Mouse (Mus musculus): Measurements from ENCODE around the gene Safb2. TPM values are rescaled to one million over a fixed set of nuclear protein-coding genes. Genes with fewer than 3 reads are reported as not detected.

Gene Safb2
- polyA plus RNA-seq, 1 experiment from 2014 or later: 100 TPM

DNA sequence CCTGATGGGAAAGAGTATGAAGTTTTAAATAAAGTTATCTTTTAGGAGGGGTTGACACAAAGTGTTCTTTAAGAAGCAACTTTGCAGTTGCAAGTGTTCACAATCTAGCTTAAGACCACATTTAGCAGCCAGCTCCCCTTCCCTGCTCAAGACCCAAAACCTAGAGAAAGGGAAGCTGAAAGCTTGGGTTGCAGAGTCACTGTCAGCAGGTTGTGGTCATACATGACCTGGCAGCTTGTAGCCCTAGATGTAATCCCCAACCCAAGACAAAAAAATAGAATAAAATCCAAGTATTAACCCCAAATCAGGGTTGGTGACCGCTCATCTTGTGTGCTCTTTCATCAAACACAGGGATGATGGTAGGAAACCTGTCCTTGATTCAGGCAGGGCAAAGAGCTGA is 1.3 kb downstream of the Safb2 start:
- no peaks in the 10 kb centered on the region for H3K9me3 ChIP-seq
- peaks cover 63% of the 10 kb centered on the region for H3K36me3 ChIP-seq
- peak overlapping the region; percentile 79 for H3K9ac ChIP-seq
- peak overlapping the region; percentile 94 for H3K4me2 ChIP-seq (replicated peaks)
- H3K27ac ChIP-seq: no peak overlapping the region
- peak overlapping the region; percentile 70 for H3K4me3 ChIP-seq
- peaks cover 34% of the 10 kb centered on the region for H3K4me1 ChIP-seq
- no peak for ATAC-seq (ENCODE audit: insufficient number of reproducible peaks, insufficient read depth, low FRiP score, low TSS enrichment)
- no peaks in the 10 kb centered on the region for H3K27me3 ChIP-seq
- WGBS: 79% methylated on average over 1 of the region's 1 CpGs

DNA sequence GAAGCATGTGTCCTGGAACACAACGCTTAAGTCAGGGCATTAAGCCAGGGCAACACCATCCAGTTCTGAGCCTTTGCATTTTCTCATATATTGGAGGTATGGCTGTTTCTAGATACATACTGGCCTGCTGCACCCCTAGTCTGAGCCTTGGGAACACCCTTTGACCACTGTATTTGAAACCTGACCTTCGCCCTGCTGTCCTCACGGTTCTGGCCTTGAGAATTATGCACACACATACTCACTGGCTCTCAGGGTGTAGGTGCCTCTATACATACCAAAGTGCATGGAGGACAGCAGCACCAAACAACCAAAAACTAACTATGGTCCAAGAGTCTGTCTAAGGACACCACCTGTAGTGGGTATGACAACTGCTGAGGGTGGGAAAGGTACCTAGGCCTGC is 11.4 kb downstream of the Safb2 start:
- 95% methylated on average over 3 of the region's 3 CpGs for WGBS
- no peak overlapping the region for H3K4me2 ChIP-seq (replicated peaks)
- peaks cover 86% of the 10 kb centered on the region for H3K36me3 ChIP-seq
- no peak overlapping the region for H3K27ac ChIP-seq
- no peak overlapping the region for H3K9ac ChIP-seq
- ATAC-seq (ENCODE audit: insufficient number of reproducible peaks, insufficient read depth, low FRiP score, low TSS enrichment): no peak
- H3K4me1 ChIP-seq: no peaks in the 10 kb centered on the region
- H3K27me3 ChIP-seq: no peaks in the 10 kb centered on the region
- no peak overlapping the region for H3K4me3 ChIP-seq
- H3K9me3 ChIP-seq: no peaks in the 10 kb centered on the region

GRCm38 (mm10) chr17:56572154-56572553 is 12.2 kb downstream of the Safb2 start:
- Histone ChIP-seq H3K27ac (no peak overlapping the region), H3K27me3 (no peaks in the 10 kb centered on the region), H3K4me3 (no peak overlapping the region), H3K36me3 (peaks cover 86% of the 10 kb centered on the region), H3K9ac (no peak overlapping the region), H3K9me3 (no peaks in the 10 kb centered on the region), H3K4me1 (no peaks in the 10 kb centered on the region), H3K4me2 (replicated peaks) (no peak overlapping the region)
- WGBS: 78% methylated on average over 1 of the region's 1 CpGs
- ATAC-seq (ENCODE audit: insufficient number of reproducible peaks, insufficient read depth, low FRiP score, low TSS enrichment): no peak

DNA sequence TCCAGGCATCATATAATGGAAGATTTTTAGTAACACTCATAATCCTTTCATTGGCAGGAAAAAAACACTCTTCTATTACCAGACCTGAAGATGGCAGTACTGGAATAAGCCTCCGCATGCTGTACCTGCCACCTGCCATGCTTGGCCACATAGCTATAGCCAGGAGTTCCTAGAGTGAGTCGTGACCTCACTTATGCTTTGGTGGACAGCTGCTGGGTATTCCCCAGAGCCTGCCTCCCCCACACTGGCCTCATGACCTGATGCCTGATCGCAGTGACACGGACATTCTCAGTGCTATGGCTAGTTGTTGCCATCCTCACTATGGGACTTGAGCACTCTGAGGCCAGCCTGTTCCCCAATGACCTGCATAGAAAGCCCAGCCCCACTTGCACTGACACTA is 14.1 kb downstream of the Safb2 start:
- Histone ChIP-seq H3K27me3 (no peaks in the 10 kb centered on the region), H3K27ac (no peak overlapping the region), H3K4me2 (replicated peaks) (no peak overlapping the region), H3K36me3 (peaks cover 91% of the 10 kb centered on the region), H3K9me3 (no peaks in the 10 kb centered on the region), H3K4me3 (no peak overlapping the region), H3K9ac (no peak overlapping the region), H3K4me1 (no peaks in the 10 kb centered on the region)
- no peak for ATAC-seq (ENCODE audit: insufficient number of reproducible peaks, insufficient read depth, low FRiP score, low TSS enrichment)
- WGBS: 91% methylated on average over 4 of the region's 4 CpGs

- Histone ChIP-seq H3K4me1 (no peaks in the 10 kb centered on the region), H3K27ac (no peak overlapping the region), H3K4me2 (replicated peaks) (no peak overlapping the region), H3K4me3 (no peak overlapping the region), H3K27me3 (no peaks in the 10 kb centered on the region), H3K9me3 (no peaks in the 10 kb centered on the region), H3K9ac (no peak overlapping the region), H3K36me3 (peaks cover 93% of the 10 kb centered on the region)
- 97% methylated on average over 4 of the region's 4 CpGs for WGBS
- no peak for ATAC-seq (ENCODE audit: insufficient number of reproducible peaks, insufficient read depth, low FRiP score, low TSS enrichment)
Measured at GRCm38 (mm10) chr17:56567370-56567769, 17.0 kb downstream of the Safb2 start.

DNA sequence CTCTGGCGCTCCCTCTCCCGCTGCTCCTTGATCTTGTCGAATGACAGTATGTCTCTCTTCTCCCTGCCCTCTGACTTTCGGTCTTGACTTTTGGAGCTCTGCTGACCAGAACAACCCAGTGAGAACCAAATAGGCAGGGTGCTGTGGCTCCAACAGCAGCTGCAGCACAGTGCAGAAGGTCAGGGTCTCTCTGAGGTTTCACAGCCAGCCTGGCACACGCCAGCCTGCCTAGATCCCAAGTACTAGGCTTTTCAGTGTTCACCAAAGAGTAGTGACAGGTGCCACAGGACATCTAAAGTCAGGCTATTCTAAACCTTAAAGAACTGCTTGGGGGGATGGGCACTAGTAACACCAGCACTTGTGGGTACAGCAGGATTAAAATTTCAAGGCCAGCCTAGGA is 17.5 kb downstream of the Safb2 start:
- Histone ChIP-seq H3K4me1 (no peaks in the 10 kb centered on the region), H3K4me3 (no peak overlapping the region)

GRCm38 (mm10) chr17:56566293-56566692 is 18.1 kb downstream of the Safb2 start:
- no peak overlapping the region for H3K27ac ChIP-seq
- H3K9ac ChIP-seq: no peak overlapping the region
- no peaks in the 10 kb centered on the region for H3K27me3 ChIP-seq
- no peak overlapping the region for H3K4me3 ChIP-seq
- H3K4me1 ChIP-seq: no peaks in the 10 kb centered on the region
- H3K4me2 ChIP-seq (replicated peaks): no peak overlapping the region
- peaks cover 93% of the 10 kb centered on the region for H3K36me3 ChIP-seq
- WGBS: 94% methylated on average over 29 of the region's 29 CpGs
- no peak for ATAC-seq (ENCODE audit: insufficient number of reproducible peaks, insufficient read depth, low FRiP score, low TSS enrichment)
- H3K9me3 ChIP-seq: no peaks in the 10 kb centered on the region

More for the DNA sequence above, 17.5 kb downstream of the Safb2 start:
- Histone ChIP-seq H3K36me3 (peaks cover 93% of the 10 kb centered on the region), H3K27ac (no peak overlapping the region), H3K9ac (no peak overlapping the region), H3K27me3 (no peaks in the 10 kb centered on the region), H3K4me2 (replicated peaks) (no peak overlapping the region), H3K9me3 (no peaks in the 10 kb centered on the region)
- ATAC-seq (ENCODE audit: insufficient number of reproducible peaks, insufficient read depth, low FRiP score, low TSS enrichment): no peak
- 87% methylated on average over 5 of the region's 5 CpGs for WGBS

- Histone ChIP-seq H3K36me3 (peaks cover 61% of the 10 kb centered on the region), H3K27ac (no peak overlapping the region), H3K9ac (no peak overlapping the region), H3K4me3 (no peak overlapping the region), H3K4me2 (replicated peaks) (no peak overlapping the region), H3K9me3 (no peaks in the 10 kb centered on the region), H3K27me3 (no peaks in the 10 kb centered on the region), H3K4me1 (no peaks in the 10 kb centered on the region)
- no peak for ATAC-seq (ENCODE audit: insufficient number of reproducible peaks, insufficient read depth, low FRiP score, low TSS enrichment)
- 98% methylated on average over 2 of the region's 2 CpGs for WGBS
Measured at GRCm38 (mm10) chr17:56561866-56562265, 22.5 kb downstream of the Safb2 start.

DNA sequence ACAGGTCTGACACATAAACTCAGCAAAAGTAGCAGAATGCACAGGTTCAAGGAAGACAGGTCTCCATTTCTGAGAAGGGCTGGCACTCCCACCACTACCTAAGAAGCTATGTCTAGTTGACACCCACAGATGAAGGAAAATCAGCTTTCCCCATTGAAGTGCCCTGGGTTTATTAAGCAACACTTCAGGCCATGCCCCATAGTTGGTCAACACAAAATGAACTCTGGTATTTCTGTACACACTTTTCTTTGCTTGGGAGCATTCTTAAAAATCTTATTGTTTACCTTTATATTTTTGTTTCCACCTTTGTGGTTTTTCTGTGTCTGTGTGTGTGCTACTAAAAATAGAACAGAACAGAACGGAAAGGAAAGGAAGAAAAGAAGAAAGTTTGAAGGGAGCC is 24.3 kb downstream of the Safb2 start:
- 60% methylated on average over 1 of the region's 1 CpGs for WGBS
- Histone ChIP-seq H3K4me3 (no peak overlapping the region), H3K9me3 (no peaks in the 10 kb centered on the region), H3K9ac (no peak overlapping the region), H3K36me3 (peaks cover 43% of the 10 kb centered on the region), H3K4me1 (no peaks in the 10 kb centered on the region), H3K27me3 (no peaks in the 10 kb centered on the region), H3K27ac (no peak overlapping the region), H3K4me2 (replicated peaks) (no peak overlapping the region)
- ATAC-seq (ENCODE audit: insufficient number of reproducible peaks, insufficient read depth, low FRiP score, low TSS enrichment): no peak

DNA sequence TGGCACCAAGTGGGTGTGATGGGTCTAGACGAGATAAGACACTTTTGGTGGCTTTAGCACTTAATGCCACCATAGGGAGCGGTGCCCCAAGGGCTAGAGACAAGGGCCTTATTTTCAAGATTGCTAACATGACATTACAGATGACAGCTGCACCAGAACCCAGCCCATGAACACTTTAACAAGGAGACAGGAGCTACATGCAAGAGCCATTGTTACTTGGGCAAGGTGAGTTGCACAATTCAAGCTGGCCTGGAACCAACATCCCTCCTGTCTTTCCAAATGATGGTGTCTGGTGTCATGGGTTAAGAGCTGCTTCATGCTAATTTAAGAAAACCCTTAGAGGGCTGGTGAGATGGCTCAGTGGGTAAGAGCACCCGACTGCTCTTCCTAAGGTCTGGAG is 25.0 kb downstream of the Safb2 start:
- Histone ChIP-seq H3K9ac (no peak overlapping the region), H3K4me1 (no peaks in the 10 kb centered on the region), H3K9me3 (no peaks in the 10 kb centered on the region), H3K27ac (no peak overlapping the region), H3K36me3 (peaks cover 36% of the 10 kb centered on the region), H3K27me3 (no peaks in the 10 kb centered on the region), H3K4me3 (no peak overlapping the region), H3K4me2 (replicated peaks) (no peak overlapping the region)
- WGBS: 77% methylated on average over 3 of the region's 3 CpGs
- ATAC-seq (ENCODE audit: insufficient number of reproducible peaks, insufficient read depth, low FRiP score, low TSS enrichment): no peak

DNA sequence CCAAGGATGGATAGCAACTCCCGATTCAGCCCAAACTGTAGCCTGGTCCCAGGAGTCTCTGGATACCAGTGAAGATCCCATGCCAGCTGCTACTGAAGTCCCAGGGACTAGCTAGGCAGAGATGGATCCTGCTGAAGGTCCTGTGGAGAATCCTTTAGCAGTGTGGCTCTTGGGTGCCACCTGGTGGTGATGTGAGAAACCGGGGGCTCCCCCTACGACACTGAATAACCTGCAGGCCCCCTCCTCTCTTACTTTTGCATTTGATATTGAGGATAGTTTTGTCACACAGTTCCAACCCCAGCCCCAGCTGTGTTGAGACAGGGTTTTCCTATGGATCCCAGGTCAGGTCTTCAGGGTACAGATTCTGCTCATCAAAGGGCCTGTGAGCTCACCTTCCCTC is 25.9 kb downstream of the Safb2 start:
- Histone ChIP-seq H3K36me3 (peaks cover 26% of the 10 kb centered on the region), H3K4me3 (no peak overlapping the region), H3K27ac (no peak overlapping the region), H3K9me3 (no peaks in the 10 kb centered on the region), H3K4me1 (no peaks in the 10 kb centered on the region), H3K27me3 (no peaks in the 10 kb centered on the region), H3K9ac (no peak overlapping the region), H3K4me2 (replicated peaks) (no peak overlapping the region)
- 26% methylated on average over 3 of the region's 3 CpGs for WGBS
- peak; percentile 58; the same call in 1 of the 2 replicates for ATAC-seq (ENCODE audit: insufficient number of reproducible peaks, insufficient read depth, low FRiP score, low TSS enrichment)

GRCm38 (mm10) chr17:56554122-56554551 is 30.2 kb downstream of the Safb2 start, which contains the start of gene Gm20219:
TSS of gene Gm20219 (minus strand) at chr17:56554387.
- Histone ChIP-seq H3K4me2 (replicated peaks) (no peak within 1 kb of the TSS), H3K4me3 (no peak within 1 kb of the TSS), H3K36me3 (no peaks in the 10 kb centered on the region), H3K27me3 (no peaks in the 10 kb centered on the region), H3K9ac (no peak within 1 kb of the TSS), H3K9me3 (no peaks in the 10 kb centered on the region), H3K27ac (no peak within 1 kb of the TSS), H3K4me1 (no peaks in the 10 kb centered on the region)
- ATAC-seq (ENCODE audit: insufficient number of reproducible peaks, insufficient read depth, low FRiP score, low TSS enrichment): no peak
- WGBS: 74% methylated on average over 20 of the region's 20 CpGs

All from embryonic facial prominence, embryonic 12.5 days (tissue).